Mouse (Mus musculus) neural tube, embryonic 15.5 days (tissue): ENCODE results near the gene Cbfa2t3. TPM values are rescaled to one million over a fixed set of nuclear protein-coding genes. Genes with fewer than 3 reads are reported as not detected.

ENCODE experiments used
- ATAC-seq: fragments of 200-750 bp; cut with Nextera tagmentation; 2 replicates; pipeline ENCODE4 v1.8.0; 2017; ENCODE audit warnings: mild to moderate bottlenecking, moderate TSS enrichment, moderate library complexity; ENCODE audit not compliant: low FRiP score
- H3K27ac ChIP-seq: fragments of 300-500 bp; sonication (generic); replicated peaks from 2 replicates; pipeline ENCODE4 v1.5.1; 2015; ENCODE audit warnings: mild to moderate bottlenecking, inconsistent platforms
- H3K27me3 ChIP-seq: fragments of 300-500 bp; sonication (generic); replicated peaks from 2 replicates; pipeline ENCODE4 v1.6.1; 2015; ENCODE audit warnings: inconsistent platforms
- H3K36me3 ChIP-seq: fragments of 300-500 bp; sonication (generic); 2 replicates; pipeline ENCODE4 v1.6.1; 2015; ENCODE audit warnings: inconsistent platforms
- H3K4me1 ChIP-seq: fragments of 300-500 bp; sonication (generic); 2 replicates; pipeline ENCODE4 v1.6.1; 2015; ENCODE audit warnings: inconsistent platforms
- H3K4me2 ChIP-seq: fragments of 300-500 bp; sonication (generic); 2 replicates; pipeline ENCODE4 v1.6.1; 2015; ENCODE audit warnings: inconsistent platforms, mild to moderate bottlenecking, moderate library complexity
- H3K4me3 ChIP-seq: fragments of 300-500 bp; sonication (generic); replicated peaks from 2 replicates; pipeline ENCODE4 v1.5.1; 2015; ENCODE audit warnings: mild to moderate bottlenecking, inconsistent platforms
- H3K9ac ChIP-seq: fragments of 300-500 bp; sonication (generic); replicated peaks from 2 replicates; pipeline ENCODE4 v1.6.1; 2015; ENCODE audit warnings: mild to moderate bottlenecking, inconsistent platforms
- H3K9me3 ChIP-seq: fragments of 300-500 bp; sonication (generic); replicated peaks from 2 replicates; pipeline ENCODE4 v1.6.1; 2016; ENCODE audit warnings: inconsistent platforms
- WGBS: fragments of 180-500 bp; shearing (Covaris S2); methylation state at CpG from one replicate; pipeline ENCODE4 v1.1.7; 2015; ENCODE audit warnings: mixed read lengths; 5-methylcytosine and 5-hydroxymethylcytosine counted together
- polyA plus RNA-seq: library from polyadenylated mRNA; unstranded; fragments of >200 nt; fragmentation: Nextera tagmentation; extraction: Ambion mirVana; gene quantifications from 2 replicates; pipeline ENCODE4 v1.2.1, GENCODE M21; 2015

Gene Cbfa2t3
- polyA plus RNA-seq, 1 experiment from 2014 or later: 16.8 TPM

DNA sequence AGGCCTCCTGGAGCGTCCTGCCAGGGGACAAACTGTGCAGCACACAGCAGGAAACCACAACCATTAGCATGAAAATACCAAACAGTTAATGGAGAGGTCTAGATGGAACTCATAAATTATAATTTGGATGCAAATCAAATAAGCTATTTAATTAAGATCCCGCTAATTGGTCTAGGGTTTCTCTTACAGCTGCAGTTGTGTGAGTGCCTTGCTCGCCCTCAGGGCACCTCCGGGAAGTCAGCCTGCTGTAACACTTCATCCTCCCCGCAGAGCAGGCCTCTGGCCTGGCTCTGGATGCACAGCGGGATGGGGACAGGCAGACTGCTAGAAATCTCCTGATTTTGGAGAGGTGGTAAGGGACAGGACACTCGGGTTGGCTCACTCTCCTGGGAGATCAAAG lies 112.7 kb downstream of the Cbfa2t3 start:
- Histone ChIP-seq H3K4me1 (peaks cover 10% of the 10 kb centered on the region; the same call in 1 of the 2 replicates), H3K9me3 (no peaks in the 10 kb centered on the region), H3K27ac (no peak overlapping the region), H3K4me3 (no peak overlapping the region), H3K27me3 (0 out of 2 replicates have a peak, but pooled peaks cover 2% of the 10 kb centered on the region), H3K36me3 (no peaks in the 10 kb centered on the region), H3K9ac (no peak overlapping the region), H3K4me2 (no peak overlapping the region)
- ATAC-seq: no peak
- 28% methylated on average over 7 of the region's 7 CpGs for WGBS

- ATAC-seq: no peak
- H3K9me3 ChIP-seq: no peaks in the 10 kb centered on the region
- H3K4me1 ChIP-seq: peaks cover 10% of the 10 kb centered on the region; the same call in 1 of the 2 replicates
- WGBS: 73% methylated on average over 14 of the region's 14 CpGs
- H3K4me2 ChIP-seq: no peak overlapping the region
- H3K27ac ChIP-seq: no peak overlapping the region
- H3K9ac ChIP-seq: no peak overlapping the region
- no peaks in the 10 kb centered on the region for H3K36me3 ChIP-seq
- H3K4me3 ChIP-seq: no peak overlapping the region
- 0 out of 2 replicates have a peak, but pooled peaks cover 2% of the 10 kb centered on the region for H3K27me3 ChIP-seq
Observed at GRCm38 (mm10) chr8:122585411-122585891, 113.5 kb downstream of the Cbfa2t3 start.

DNA sequence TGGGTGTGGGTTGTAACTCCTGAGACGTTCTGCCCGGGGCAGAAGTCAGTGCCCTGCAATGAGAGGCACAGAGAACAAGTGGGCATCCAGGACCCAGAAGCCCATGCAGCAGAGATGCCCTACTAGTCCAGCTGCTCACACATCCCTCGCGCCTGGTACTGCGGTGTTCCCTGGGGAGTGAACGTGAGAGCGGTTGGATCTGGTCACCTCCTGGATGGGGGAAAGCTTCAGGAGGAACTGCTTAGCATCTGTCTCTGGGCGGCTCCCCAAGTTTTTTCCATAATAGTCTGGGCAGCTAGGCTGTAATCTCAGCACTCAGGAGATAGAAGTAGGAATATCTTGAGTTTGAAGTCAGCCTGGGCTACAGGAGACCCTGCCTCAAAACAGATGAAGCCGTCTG lies 113.9 kb downstream of the Cbfa2t3 start:
- Histone ChIP-seq H3K9ac (no peak overlapping the region), H3K36me3 (no peaks in the 10 kb centered on the region), H3K27me3 (0 out of 2 replicates have a peak, but pooled peaks cover 2% of the 10 kb centered on the region), H3K27ac (no peak overlapping the region), H3K4me2 (no peak overlapping the region), H3K4me3 (no peak overlapping the region), H3K4me1 (peaks cover 10% of the 10 kb centered on the region; the same call in 1 of the 2 replicates), H3K9me3 (no peaks in the 10 kb centered on the region)
- WGBS: 83% methylated on average over 9 of the region's 9 CpGs
- ATAC-seq: no peak

- H3K9me3 ChIP-seq: no peaks in the 10 kb centered on the region
- 67% methylated on average over 13 of the region's 15 CpGs for WGBS
- H3K4me3 ChIP-seq: no peak overlapping the region
- H3K9ac ChIP-seq: no peak overlapping the region
- H3K4me2 ChIP-seq: no peak overlapping the region
- no peak overlapping the region for H3K27ac ChIP-seq
- no peak for ATAC-seq
- no peaks in the 10 kb centered on the region for H3K36me3 ChIP-seq
- H3K4me1 ChIP-seq: peaks cover 21% of the 10 kb centered on the region
- 0 out of 2 replicates have a peak, but pooled peaks cover 2% of the 10 kb centered on the region for H3K27me3 ChIP-seq
Observed at GRCm38 (mm10) chr8:122580926-122581325, 118.0 kb downstream of the Cbfa2t3 start.

GRCm38 (mm10) chr8:122579196-122579595 lies 119.7 kb downstream of the Cbfa2t3 start:
- Histone ChIP-seq H3K27me3 (0 out of 2 replicates have a peak, but pooled peaks cover 2% of the 10 kb centered on the region), H3K9ac (no peak overlapping the region), H3K4me3 (no peak overlapping the region), H3K4me1 (peaks cover 32% of the 10 kb centered on the region), H3K9me3 (no peaks in the 10 kb centered on the region), H3K36me3 (no peaks in the 10 kb centered on the region), H3K27ac (no peak overlapping the region), H3K4me2 (no peak overlapping the region)
- no peak for ATAC-seq
- WGBS: 27% methylated on average over 7 of the region's 7 CpGs

GRCm38 (mm10) chr8:122577116-122577515 lies 121.8 kb downstream of the Cbfa2t3 start:
- Histone ChIP-seq H3K27me3 (no peaks in the 10 kb centered on the region), H3K9me3 (no peaks in the 10 kb centered on the region), H3K4me1 (peaks cover 32% of the 10 kb centered on the region), H3K4me2 (peak overlapping the region; percentile 72), H3K36me3 (peaks cover 6% of the 10 kb centered on the region; the same call in 1 of the 2 replicates), H3K9ac (peak overlapping the region; percentile 81), H3K4me3 (peak overlapping the region; percentile 60), H3K27ac (peak overlapping the region; percentile 81)
- WGBS: 44% methylated on average over 10 of the region's 10 CpGs
- peak; percentile 37; the same call in 1 of the 2 replicates for ATAC-seq

DNA sequence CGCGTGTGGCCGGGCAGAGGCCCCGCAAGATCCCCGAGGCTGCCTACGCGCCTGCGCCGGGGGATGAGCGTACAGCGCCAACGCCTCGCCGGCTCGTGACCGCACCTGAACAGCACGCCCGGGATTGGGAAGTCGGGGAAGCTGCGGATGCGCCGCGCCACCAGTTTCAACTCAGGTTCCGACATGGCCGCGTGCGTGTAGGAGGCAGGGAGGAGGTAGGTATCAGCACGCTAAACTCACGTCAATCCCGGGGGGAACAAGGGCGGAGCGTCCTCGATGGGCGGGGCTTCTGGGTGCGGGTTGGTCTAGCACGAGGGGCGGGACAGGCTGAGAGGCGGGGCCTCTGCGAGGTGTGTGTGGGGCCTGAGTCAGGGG lies 122.3 kb downstream of the Cbfa2t3 start, which contains the start of gene Aprt:
TSS of gene Aprt (minus strand) at position 262 of the 375 bp plus-strand sequence.
- H3K4me1 ChIP-seq: peaks cover 32% of the 10 kb centered on the region
- H3K9me3 ChIP-seq: no peaks in the 10 kb centered on the region
- H3K36me3 ChIP-seq: peaks cover 10% of the 10 kb centered on the region; the same call in 1 of the 2 replicates
- peak within 1 kb of the TSS; percentile 81 for H3K27ac ChIP-seq
- H3K9ac ChIP-seq: peak within 1 kb of the TSS; percentile 81
- H3K4me3 ChIP-seq: peak within 1 kb of the TSS; percentile 60
- ATAC-seq: peak; percentile 93
- WGBS: under 1% methylated on average over 39 of the region's 39 CpGs
- H3K27me3 ChIP-seq: no peaks in the 10 kb centered on the region
- H3K4me2 ChIP-seq: peak within 1 kb of the TSS; percentile 72

- Histone ChIP-seq H3K36me3 (peaks cover 16% of the 10 kb centered on the region), H3K9ac (peak overlapping the region; percentile 81), H3K9me3 (no peaks in the 10 kb centered on the region), H3K4me1 (peaks cover 32% of the 10 kb centered on the region), H3K4me3 (peak overlapping the region; percentile 60), H3K4me2 (peak overlapping the region; percentile 72), H3K27me3 (no peaks in the 10 kb centered on the region), H3K27ac (peak overlapping the region; percentile 81)
- peak; percentile 26; the same call in 1 of the 2 replicates for ATAC-seq
- WGBS: 21% methylated on average over 21 of the region's 21 CpGs
Observed at GRCm38 (mm10) chr8:122575735-122576647, 122.9 kb downstream of the Cbfa2t3 start.

GRCm38 (mm10) chr8:122575286-122575685 lies 123.6 kb downstream of the Cbfa2t3 start:
- Histone ChIP-seq H3K4me2 (peak overlapping the region; percentile 72), H3K4me3 (peak overlapping the region; percentile 60), H3K27ac (no peak overlapping the region), H3K9ac (peak overlapping the region; percentile 81; the same call in 1 of the 2 replicates), H3K4me1 (peaks cover 32% of the 10 kb centered on the region), H3K36me3 (peaks cover 16% of the 10 kb centered on the region), H3K9me3 (no peaks in the 10 kb centered on the region), H3K27me3 (no peaks in the 10 kb centered on the region)
- WGBS: 79% methylated on average over 8 of the region's 8 CpGs
- no peak for ATAC-seq
